Mouse (Mus musculus) small intestine, adult 2 months (tissue): ENCODE measurements around the gene Mxra7. TPM values are rescaled to one million over a fixed set of nuclear protein-coding genes. Genes with fewer than 3 reads are reported as not detected.

Experiments used
- H3K27ac ChIP-seq: fragments of 200-500 bp; 2 replicates; pipeline ENCODE4 v1.5.1; 2012; ENCODE audit warnings: low read depth, low read length, control low read depth, inconsistent platforms; ENCODE audit not compliant: insufficient read depth
- H3K27me3 ChIP-seq: fragments of 200-500 bp; 2 replicates; pipeline ENCODE4 v1.6.1; 2012; ENCODE audit warnings: mild to moderate bottlenecking, moderate library complexity, low read length, inconsistent platforms; ENCODE audit not compliant: control insufficient read depth, insufficient read depth
- H3K36me3 ChIP-seq: fragments of 200-500 bp; 2 replicates; pipeline ENCODE4 v1.6.1; 2012; ENCODE audit warnings: mild to moderate bottlenecking, low read length, control low read depth, inconsistent platforms; ENCODE audit not compliant: control insufficient read depth, insufficient read depth
- H3K4me1 ChIP-seq: fragments of 200-500 bp; 2 replicates; pipeline ENCODE4 v1.6.1; 2012; ENCODE audit warnings: low read length, inconsistent platforms, mixed read lengths; ENCODE audit not compliant: control insufficient read depth, insufficient read depth, insufficient read length
- H3K4me3 ChIP-seq: fragments of 200-500 bp; 2 replicates; pipeline ENCODE4 v1.5.1; 2012; ENCODE audit warnings: low read depth, mild to moderate bottlenecking, control low read depth, inconsistent platforms, low read length, moderate library complexity
- CTCF ChIP-seq: fragments of 200-500 bp; IDR thresholded peaks from 2 replicates; pipeline ENCODE4 v1.5.1; 2012; ENCODE audit warnings: low read depth, mild to moderate bottlenecking, control low read depth, inconsistent platforms, low read length, moderate library complexity, mixed read lengths; ENCODE audit not compliant: insufficient replicate concordance, insufficient read length; ENCODE audit errors: extremely low read depth
- POLR2A ChIP-seq: fragments of 200-500 bp; IDR thresholded peaks from 2 replicates; pipeline ENCODE4 v1.6.1; 2012; ENCODE audit warnings: low read depth, mild to moderate bottlenecking, control low read depth, inconsistent platforms, low read length, moderate library complexity
- WGBS: fragments of 180-500 bp; shearing (Covaris S2); methylation state at CpG from one replicate; pipeline ENCODE4 v1.1.7; 2018; 5-methylcytosine and 5-hydroxymethylcytosine counted together
- polyA plus RNA-seq: library from polyadenylated mRNA; depleted of rRNA; stranded (reverse); fragments of >200 nt; gene quantifications from 2 replicates; pipeline ENCODE4 v1.2.3, GENCODE M21; 2012

Mxra7 gene
- polyA plus RNA-seq, 1 experiment, result 36.2 TPM

DNA sequence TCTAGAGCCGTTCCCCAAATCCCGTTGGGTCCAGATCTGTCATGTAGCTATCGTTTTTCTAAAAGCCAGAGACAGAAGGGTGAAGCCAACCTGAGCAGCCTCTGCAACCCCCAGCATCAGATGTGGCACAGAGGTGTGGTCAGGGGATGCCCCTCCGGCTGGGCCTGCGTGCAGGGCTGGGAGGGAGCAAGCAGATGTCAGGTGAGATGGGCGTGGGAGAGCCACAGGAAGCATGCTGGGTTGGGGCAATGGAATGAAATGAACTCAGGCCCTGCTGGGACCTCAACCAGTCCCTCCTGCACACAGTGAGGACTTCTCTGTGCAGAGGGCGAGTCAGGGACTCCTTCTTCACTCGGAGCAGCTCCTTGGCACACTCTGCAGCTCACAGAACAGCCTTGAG is 18.3 kb downstream of the Mxra7 start:
- Histone ChIP-seq H3K27me3 (no peaks in the 10 kb centered on the region), H3K4me1 (peaks cover 9% of the 10 kb centered on the region), H3K36me3 (peaks cover 2% of the 10 kb centered on the region; the same call in 1 of the 2 replicates), H3K4me3 (no peak overlapping the region), H3K27ac (no peak overlapping the region)
- 83% methylated on average over 8 of the region's 8 CpGs for WGBS
- TF ChIP-seq CTCF (no peak), POLR2A (no peak)

DNA sequence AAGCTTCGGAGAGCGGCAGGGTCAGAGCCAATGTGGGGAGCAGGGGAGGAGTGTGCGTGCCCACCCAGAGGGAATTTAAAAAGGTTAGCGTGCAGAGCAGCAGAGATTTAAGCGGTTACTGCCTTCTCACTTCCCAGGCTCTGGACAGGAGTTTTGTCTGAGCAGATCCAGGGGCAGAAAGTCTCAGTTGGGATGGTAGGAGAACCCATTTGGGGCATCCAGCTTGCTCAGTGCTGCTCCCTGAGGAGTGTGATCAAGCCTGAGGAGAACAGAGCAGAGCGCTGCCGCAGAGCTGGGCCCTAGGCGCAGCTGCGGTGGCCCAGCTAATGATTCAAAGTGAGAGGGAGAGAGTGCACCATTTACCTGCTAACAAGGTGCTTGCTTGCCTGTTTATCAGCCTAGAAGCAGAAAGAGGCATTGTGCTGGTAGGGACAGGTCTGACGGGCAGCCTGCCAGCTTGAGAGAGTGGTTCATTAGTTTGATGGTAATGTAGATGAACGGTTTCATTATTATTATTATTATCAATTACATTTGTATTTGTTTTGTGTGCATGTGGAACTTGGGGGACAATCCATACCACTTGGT is 18.9 kb downstream of the Mxra7 start:
- H3K4me1 ChIP-seq, result peaks cover 4% of the 10 kb centered on the region
- TF ChIP-seq CTCF (no peak), POLR2A (no peak)
- no peaks in the 10 kb centered on the region for H3K27me3 ChIP-seq
- H3K4me3 ChIP-seq, result no peak overlapping the region
- H3K36me3 ChIP-seq, result peaks cover 2% of the 10 kb centered on the region; the same call in 1 of the 2 replicates
- no peak overlapping the region for H3K27ac ChIP-seq
- 90% methylated on average over 11 of the region's 11 CpGs for WGBS

GRCm38 (mm10) chr11:116807938-116808606 is 19.8 kb downstream of the Mxra7 start:
- H3K27ac ChIP-seq, result no peak overlapping the region
- whole genome bisulfite sequencing, result 26% methylated on average over 7 of the region's 7 CpGs

DNA sequence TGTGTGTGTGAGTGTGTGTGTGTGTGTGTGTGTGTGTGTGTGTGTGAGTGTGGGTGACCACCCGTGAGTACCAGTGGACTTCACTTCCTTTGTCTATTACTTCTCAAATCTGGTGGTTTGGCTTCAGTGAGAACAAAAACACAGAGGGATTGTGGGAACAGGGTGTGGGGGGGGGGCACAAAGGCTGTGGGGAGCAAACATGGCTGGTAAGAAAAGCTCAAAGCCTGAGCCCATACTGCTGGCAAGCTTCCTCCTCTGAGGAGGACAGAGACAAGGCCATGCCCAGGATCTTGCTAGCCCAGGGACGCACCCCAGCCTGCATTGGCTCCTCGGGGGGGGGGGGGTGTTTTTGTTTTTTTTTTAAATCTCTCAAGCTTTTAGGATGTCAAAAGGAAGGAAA is 20.3 kb downstream of the Mxra7 start:
- Histone ChIP-seq H3K4me3 (no peak overlapping the region), H3K36me3 (peaks cover 2% of the 10 kb centered on the region; the same call in 1 of the 2 replicates), H3K27me3 (no peaks in the 10 kb centered on the region), H3K4me1 (no peaks in the 10 kb centered on the region; the same call in 1 of the 2 replicates), H3K27ac (no peak overlapping the region)
- TF ChIP-seq POLR2A (no peak), CTCF (no peak)
- 72% methylated on average over 3 of the region's 3 CpGs for WGBS

More at GRCm38 (mm10) chr11:116807938-116808606, 19.8 kb downstream of the Mxra7 start:
- Histone ChIP-seq H3K4me1 (no peaks in the 10 kb centered on the region; the same call in 1 of the 2 replicates), H3K36me3 (peaks cover 2% of the 10 kb centered on the region; the same call in 1 of the 2 replicates), H3K4me3 (no peak overlapping the region), H3K27me3 (no peaks in the 10 kb centered on the region)
- TF ChIP-seq CTCF (peak; percentile 97), POLR2A (no peak)

DNA sequence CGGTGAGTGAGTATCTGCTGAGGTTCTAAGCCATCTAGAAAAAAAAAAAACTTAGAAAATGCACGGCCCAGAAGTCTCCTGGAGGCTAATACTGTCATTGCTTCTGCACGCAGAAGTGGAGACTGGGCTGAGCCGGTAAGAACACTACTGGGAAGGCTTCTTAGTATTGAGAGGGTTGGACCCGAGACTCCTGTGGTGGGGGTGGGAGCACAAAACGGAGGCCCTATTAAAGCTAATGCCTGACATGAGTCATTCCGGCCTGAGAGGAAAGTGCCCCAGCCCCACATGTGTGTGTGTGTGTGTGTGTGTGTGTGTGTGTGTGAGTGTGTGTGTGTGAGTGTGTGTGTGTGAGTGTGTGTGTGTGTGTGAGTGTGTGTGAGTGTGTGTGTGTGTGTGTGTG is 20.7 kb downstream of the Mxra7 start:
- Histone ChIP-seq H3K36me3 (peaks cover 2% of the 10 kb centered on the region; the same call in 1 of the 2 replicates), H3K27ac (no peak overlapping the region), H3K27me3 (no peaks in the 10 kb centered on the region), H3K4me1 (no peaks in the 10 kb centered on the region; the same call in 1 of the 2 replicates), H3K4me3 (no peak overlapping the region)
- WGBS, result 69% methylated on average over 7 of the region's 7 CpGs
- TF ChIP-seq POLR2A (no peak), CTCF (no peak)

DNA sequence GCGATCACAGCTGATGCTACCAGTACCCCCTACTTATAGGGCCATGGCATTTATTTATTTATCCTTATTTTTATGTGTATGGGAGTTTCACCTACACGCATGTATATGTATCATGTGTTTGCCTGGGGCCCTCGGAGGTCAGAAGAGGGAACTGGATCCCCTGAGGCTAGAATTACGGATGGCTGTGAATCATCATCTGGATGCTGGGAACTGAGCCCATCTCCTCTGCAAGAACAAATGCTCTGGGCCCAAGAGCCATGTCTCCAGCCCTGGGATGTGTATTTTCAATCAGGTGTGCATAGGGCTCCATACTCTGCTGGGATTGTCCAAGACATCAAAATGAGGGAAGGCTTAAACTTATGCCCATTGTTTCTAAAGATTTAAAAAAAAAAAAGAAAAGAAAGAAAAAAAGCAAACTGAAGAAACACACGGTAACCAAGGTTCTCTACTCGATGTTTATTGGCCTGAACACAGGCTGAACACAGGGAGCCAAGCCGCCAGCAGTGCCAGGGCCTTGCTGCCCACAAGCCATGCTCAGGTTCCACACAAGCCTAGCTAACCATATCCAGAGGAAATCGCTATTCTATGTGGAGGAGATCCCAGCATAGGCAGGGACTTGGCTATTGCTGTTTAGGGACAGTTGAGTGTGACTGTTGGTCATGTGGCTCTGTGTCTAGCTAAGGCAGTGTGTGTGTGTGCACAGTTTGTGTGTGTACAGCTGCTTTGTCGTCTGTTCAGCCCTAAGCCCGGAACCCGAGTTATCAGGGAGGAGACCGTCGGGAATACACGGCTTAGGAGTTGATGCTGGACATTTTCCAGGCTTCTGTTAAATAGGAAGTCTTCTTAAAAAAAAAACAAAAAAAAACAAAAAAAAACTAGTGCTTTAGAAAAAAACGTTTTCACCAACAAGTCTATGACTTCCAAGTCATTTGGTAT is 21.4 kb downstream of the Mxra7 start:
- WGBS, result 77% methylated on average over 15 of the region's 15 CpGs
- Histone ChIP-seq H3K36me3 (peaks cover 2% of the 10 kb centered on the region; the same call in 1 of the 2 replicates), H3K27me3 (no peaks in the 10 kb centered on the region), H3K4me3 (no peak overlapping the region), H3K4me1 (no peaks in the 10 kb centered on the region; the same call in 1 of the 2 replicates), H3K27ac (no peak overlapping the region)
- TF ChIP-seq CTCF (no peak), POLR2A (no peak)
